Mouse (Mus musculus): ENCODE measurements around the gene Iqch. TPM values are rescaled to one million over a fixed set of nuclear protein-coding genes. Genes with fewer than 3 reads are reported as not detected.

Gene Iqch
- polyA plus RNA-seq, 1 experiment from 2014 or later, result 0.13 TPM

- H3K4me1 ChIP-seq, result no peaks in the 10 kb centered on the region
- H3K9ac ChIP-seq, result no peak overlapping the region
- WGBS, result 73% methylated on average over 8 of the region's 8 CpGs
- H3K36me3 ChIP-seq, result no peaks in the 10 kb centered on the region
- no peak for ATAC-seq (ENCODE audit: insufficient number of reproducible peaks, low FRiP score, low TSS enrichment, low read depth)
- no peak overlapping the region for H3K27ac ChIP-seq
- H3K4me2 ChIP-seq, result no peak overlapping the region
- H3K27me3 ChIP-seq, result peaks cover 5% of the 10 kb centered on the region
- no peak overlapping the region for H3K4me3 ChIP-seq
- H3K9me3 ChIP-seq, result no peaks in the 10 kb centered on the region
Observed at GRCm38 (mm10) chr9:63507110-63507509, 95.2 kb downstream of the Iqch start.

DNA sequence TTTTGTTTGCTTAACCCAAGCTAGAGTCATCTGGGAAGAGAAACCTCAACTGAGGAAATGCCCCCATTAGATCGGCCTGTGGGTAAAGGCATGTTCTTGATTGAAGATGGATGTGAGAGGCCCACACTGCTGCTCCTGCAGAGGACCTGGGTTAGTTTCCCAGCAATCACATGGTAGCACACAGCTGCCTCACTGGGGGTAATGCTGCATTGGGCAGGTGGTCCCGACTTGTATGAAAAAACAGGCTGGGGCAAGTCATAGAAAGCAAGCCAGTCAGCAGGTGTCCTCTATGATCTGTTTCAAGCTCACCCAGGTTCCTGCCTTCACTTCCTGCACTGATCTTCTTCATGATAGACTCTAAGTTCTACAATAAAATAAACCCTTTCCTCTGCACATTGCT, 98.4 kb downstream of the Iqch start:
- H3K4me3 ChIP-seq, result no peak overlapping the region
- ATAC-seq (ENCODE audit: insufficient number of reproducible peaks, low FRiP score, low TSS enrichment, low read depth), result no peak
- H3K9me3 ChIP-seq, result no peaks in the 10 kb centered on the region
- no peak overlapping the region for H3K27ac ChIP-seq
- WGBS, result 65% methylated on average over 2 of the region's 2 CpGs
- no peaks in the 10 kb centered on the region for H3K36me3 ChIP-seq
- no peaks in the 10 kb centered on the region; the same call in 1 of the 2 replicates for H3K27me3 ChIP-seq
- no peak overlapping the region for H3K9ac ChIP-seq
- no peaks in the 10 kb centered on the region for H3K4me1 ChIP-seq
- no peak overlapping the region for H3K4me2 ChIP-seq

DNA sequence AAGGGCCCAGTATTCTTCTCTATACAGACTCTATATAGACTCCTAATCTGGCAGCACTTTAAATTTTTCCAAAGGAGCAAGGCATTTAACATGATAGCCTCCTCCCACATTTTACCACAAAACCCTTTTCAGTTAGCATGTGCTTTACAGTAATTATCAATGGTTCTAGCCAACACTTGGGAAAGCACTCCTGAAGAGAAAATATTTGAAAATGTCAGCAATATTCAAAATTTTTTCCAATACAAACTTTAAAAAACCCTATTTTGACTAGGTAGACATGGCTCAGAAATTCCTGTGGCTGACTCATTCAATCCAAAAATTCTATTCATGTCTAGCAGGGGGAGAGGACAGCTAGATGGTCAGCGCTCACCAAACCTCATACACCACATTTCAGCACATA, 100.8 kb downstream of the Iqch start:
- ATAC-seq (ENCODE audit: insufficient number of reproducible peaks, low FRiP score, low TSS enrichment, low read depth), result no peak
- Histone ChIP-seq H3K27ac (no peak overlapping the region), H3K4me3 (no peak overlapping the region), H3K9ac (no peak overlapping the region), H3K36me3 (no peaks in the 10 kb centered on the region), H3K9me3 (no peaks in the 10 kb centered on the region), H3K4me1 (no peaks in the 10 kb centered on the region), H3K4me2 (no peak overlapping the region), H3K27me3 (no peaks in the 10 kb centered on the region; the same call in 1 of the 2 replicates)
- WGBS, result 100% methylated on average over 1 of the region's 1 CpGs

DNA sequence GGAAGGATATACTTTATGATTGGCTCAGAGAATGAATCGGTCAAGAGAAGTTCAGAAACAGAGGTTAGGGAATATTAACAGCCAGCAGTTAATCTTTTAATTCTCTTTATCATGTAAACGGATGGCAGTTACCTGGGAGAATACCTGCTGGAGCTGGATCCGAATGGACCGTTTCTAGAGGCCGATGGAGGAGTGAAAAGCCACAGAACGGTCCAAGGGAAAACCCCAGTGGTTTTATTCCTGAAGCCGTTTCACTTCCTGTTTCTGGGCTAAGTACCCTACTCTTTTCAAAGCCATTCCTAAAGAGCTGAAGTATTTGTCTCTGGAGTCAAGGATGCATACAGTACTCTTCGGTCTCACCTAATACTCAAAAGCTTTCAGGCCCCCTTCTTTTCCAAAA, 102.4 kb downstream of the Iqch start:
- Histone ChIP-seq H3K9me3 (no peaks in the 10 kb centered on the region), H3K27me3 (no peaks in the 10 kb centered on the region), H3K4me2 (no peak overlapping the region), H3K4me3 (no peak overlapping the region), H3K4me1 (no peaks in the 10 kb centered on the region), H3K27ac (no peak overlapping the region), H3K36me3 (no peaks in the 10 kb centered on the region), H3K9ac (no peak overlapping the region)
- WGBS, result 77% methylated on average over 8 of the region's 8 CpGs
- no peak for ATAC-seq (ENCODE audit: insufficient number of reproducible peaks, low FRiP score, low TSS enrichment, low read depth)

- Histone ChIP-seq H3K4me3 (no peak overlapping the region), H3K9me3 (no peaks in the 10 kb centered on the region), H3K27me3 (no peaks in the 10 kb centered on the region), H3K4me2 (no peak overlapping the region), H3K4me1 (no peaks in the 10 kb centered on the region; the same call in 1 of the 2 replicates), H3K36me3 (no peaks in the 10 kb centered on the region), H3K27ac (no peak overlapping the region), H3K9ac (no peak overlapping the region)
- WGBS, result 77% methylated on average over 2 of the region's 2 CpGs
- ATAC-seq (ENCODE audit: insufficient number of reproducible peaks, low FRiP score, low TSS enrichment, low read depth), result no peak
Observed at GRCm38 (mm10) chr9:63495786-63496185, 106.5 kb downstream of the Iqch start.

DNA sequence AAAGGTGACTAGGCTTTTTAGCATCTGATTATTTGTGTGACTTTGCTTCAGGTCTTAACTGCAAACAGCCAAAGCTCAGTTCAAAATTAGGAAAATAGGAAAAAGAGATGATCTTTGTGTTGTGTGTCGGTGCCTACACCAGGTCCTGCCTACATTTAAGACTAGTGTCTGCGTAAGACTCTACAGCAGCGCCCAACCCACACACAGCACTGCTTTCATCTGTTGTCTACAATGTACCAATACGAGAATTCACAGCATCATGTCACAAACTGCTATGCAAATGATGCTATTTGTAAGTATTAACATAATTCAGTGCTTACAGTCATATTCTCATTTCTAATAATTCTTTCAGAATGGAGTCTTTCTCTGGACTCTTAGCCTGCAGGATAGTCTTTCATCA, 108.5 kb downstream of the Iqch start:
- H3K4me1 ChIP-seq, result no peaks in the 10 kb centered on the region; the same call in 1 of the 2 replicates
- ATAC-seq (ENCODE audit: insufficient number of reproducible peaks, low FRiP score, low TSS enrichment, low read depth), result no peak
- H3K9ac ChIP-seq, result no peak overlapping the region
- WGBS, result 81% methylated on average over 4 of the region's 4 CpGs
- H3K36me3 ChIP-seq, result no peaks in the 10 kb centered on the region
- no peaks in the 10 kb centered on the region for H3K9me3 ChIP-seq
- no peak overlapping the region for H3K27ac ChIP-seq
- no peak overlapping the region for H3K4me2 ChIP-seq
- H3K4me3 ChIP-seq, result no peak overlapping the region
- H3K27me3 ChIP-seq, result no peaks in the 10 kb centered on the region

GRCm38 (mm10) chr9:63492291-63492690, 110.0 kb downstream of the Iqch start:
- ATAC-seq (ENCODE audit: insufficient number of reproducible peaks, low FRiP score, low TSS enrichment, low read depth), result no peak

DNA sequence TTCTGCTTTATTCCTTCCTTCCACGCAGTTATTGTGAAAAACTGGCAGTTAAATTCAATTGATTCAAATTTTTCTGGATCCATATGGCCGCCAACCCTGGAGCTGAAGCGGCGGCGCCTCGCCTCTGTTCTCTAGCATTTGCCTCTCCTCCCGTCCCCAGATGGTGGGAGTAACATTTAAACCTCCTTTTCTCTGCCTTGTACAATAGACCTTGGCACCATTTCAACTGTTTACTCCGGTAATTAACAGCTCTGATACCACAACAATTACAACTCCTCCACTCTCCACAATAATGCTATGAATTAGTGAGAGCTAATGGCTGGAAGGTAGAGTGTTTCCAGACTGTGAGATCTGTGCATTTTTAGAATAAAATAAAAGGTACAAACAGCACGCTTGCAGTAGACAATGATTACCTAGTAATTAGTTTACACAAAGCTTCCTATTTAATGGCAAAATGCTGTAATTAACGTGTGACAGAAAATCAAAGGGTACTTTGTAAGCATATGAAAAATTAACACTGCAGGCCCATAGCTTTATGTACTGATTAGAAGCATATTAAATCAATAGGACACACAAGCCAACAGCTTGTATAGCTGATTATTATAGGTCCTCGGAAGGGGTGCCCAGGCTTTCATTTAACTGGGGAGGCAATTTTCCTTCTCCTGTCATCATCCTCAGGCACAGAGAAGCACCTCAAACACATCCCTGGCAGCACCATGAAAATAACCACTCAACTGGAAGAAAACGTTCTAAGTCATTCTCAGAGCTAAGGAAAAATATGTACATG, 111.6 kb downstream of the Iqch start:
- Histone ChIP-seq H3K36me3 (no peaks in the 10 kb centered on the region), H3K27ac (no peak overlapping the region), H3K9ac (no peak overlapping the region), H3K4me2 (no peak overlapping the region), H3K4me3 (no peak overlapping the region), H3K27me3 (no peaks in the 10 kb centered on the region), H3K4me1 (no peaks in the 10 kb centered on the region; the same call in 1 of the 2 replicates), H3K9me3 (no peaks in the 10 kb centered on the region)
- 50% methylated on average over 12 of the region's 12 CpGs for WGBS
- no peak for ATAC-seq (ENCODE audit: insufficient number of reproducible peaks, low FRiP score, low TSS enrichment, low read depth)

More at GRCm38 (mm10) chr9:63492291-63492690, 110.0 kb downstream of the Iqch start:
- Histone ChIP-seq H3K9me3 (no peaks in the 10 kb centered on the region), H3K4me1 (no peaks in the 10 kb centered on the region; the same call in 1 of the 2 replicates), H3K36me3 (no peaks in the 10 kb centered on the region), H3K27me3 (no peaks in the 10 kb centered on the region), H3K27ac (no peak overlapping the region), H3K4me3 (no peak overlapping the region), H3K4me2 (no peak overlapping the region), H3K9ac (no peak overlapping the region)
- 34% methylated on average over 9 of the region's 9 CpGs for WGBS

GRCm38 (mm10) chr9:63489156-63489555, 113.1 kb downstream of the Iqch start:
- Histone ChIP-seq H3K27ac (no peak overlapping the region), H3K9ac (no peak overlapping the region), H3K9me3 (no peaks in the 10 kb centered on the region), H3K27me3 (no peaks in the 10 kb centered on the region), H3K36me3 (no peaks in the 10 kb centered on the region), H3K4me1 (no peaks in the 10 kb centered on the region; the same call in 1 of the 2 replicates), H3K4me3 (no peak overlapping the region), H3K4me2 (no peak overlapping the region)
- no peak for ATAC-seq (ENCODE audit: insufficient number of reproducible peaks, low FRiP score, low TSS enrichment, low read depth)
- 68% methylated on average over 6 of the region's 6 CpGs for WGBS

DNA sequence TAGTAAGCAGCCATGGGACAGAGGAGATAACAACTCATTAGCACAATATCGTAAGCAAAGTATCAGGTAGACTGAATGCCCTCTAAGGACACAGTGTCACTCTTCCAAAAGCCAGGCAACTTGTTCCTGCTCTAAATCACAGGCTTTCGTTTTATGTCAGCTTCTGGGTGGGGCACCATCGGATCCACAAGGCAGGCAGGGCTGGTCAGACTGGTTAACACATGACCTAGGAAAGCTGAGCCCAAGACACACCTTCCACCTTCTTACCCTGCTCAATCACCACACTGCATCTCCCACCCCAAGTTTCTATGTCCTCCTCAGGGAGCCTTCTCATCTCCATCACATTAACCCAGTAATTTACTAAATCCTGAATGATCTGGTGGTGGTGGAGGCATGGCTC, 136.7 kb downstream of the Iqch start:
- ATAC-seq (ENCODE audit: insufficient number of reproducible peaks, low FRiP score, low TSS enrichment, low read depth), result no peak
- no peak overlapping the region for H3K9ac ChIP-seq
- no peaks in the 10 kb centered on the region for H3K36me3 ChIP-seq
- no peak overlapping the region for H3K27ac ChIP-seq
- H3K27me3 ChIP-seq, result no peaks in the 10 kb centered on the region
- no peak overlapping the region for H3K4me3 ChIP-seq
- H3K4me2 ChIP-seq, result no peak overlapping the region
- 64% methylated on average over 3 of the region's 3 CpGs for WGBS
- no peaks in the 10 kb centered on the region for H3K9me3 ChIP-seq
- no peaks in the 10 kb centered on the region for H3K4me1 ChIP-seq

DNA sequence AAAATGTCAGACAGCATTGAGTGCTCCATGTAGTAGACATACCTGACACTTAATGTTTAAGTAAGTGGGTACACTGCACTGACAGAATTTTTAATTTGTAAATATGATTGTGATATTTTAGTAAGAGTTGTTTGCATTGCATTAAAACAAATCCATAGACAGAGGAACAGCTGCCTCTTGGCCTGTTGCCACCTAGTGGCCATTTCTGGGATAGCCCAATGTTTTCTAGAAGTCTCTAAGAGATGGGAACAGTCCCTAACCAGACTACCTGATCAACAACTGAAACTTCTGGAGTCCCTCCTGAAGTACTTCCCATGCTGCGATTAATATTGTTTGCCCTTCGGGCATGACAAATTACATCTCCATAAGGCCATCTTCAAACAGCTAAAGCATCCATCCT, 140.0 kb downstream of the Iqch start:
- no peak for ATAC-seq (ENCODE audit: insufficient number of reproducible peaks, low FRiP score, low TSS enrichment, low read depth)
- Histone ChIP-seq H3K4me3 (no peak overlapping the region), H3K4me1 (no peaks in the 10 kb centered on the region), H3K9me3 (no peaks in the 10 kb centered on the region), H3K36me3 (no peaks in the 10 kb centered on the region), H3K27ac (no peak overlapping the region), H3K4me2 (no peak overlapping the region), H3K9ac (no peak overlapping the region), H3K27me3 (no peaks in the 10 kb centered on the region)
- WGBS, result 56% methylated on average over 2 of the region's 2 CpGs

DNA sequence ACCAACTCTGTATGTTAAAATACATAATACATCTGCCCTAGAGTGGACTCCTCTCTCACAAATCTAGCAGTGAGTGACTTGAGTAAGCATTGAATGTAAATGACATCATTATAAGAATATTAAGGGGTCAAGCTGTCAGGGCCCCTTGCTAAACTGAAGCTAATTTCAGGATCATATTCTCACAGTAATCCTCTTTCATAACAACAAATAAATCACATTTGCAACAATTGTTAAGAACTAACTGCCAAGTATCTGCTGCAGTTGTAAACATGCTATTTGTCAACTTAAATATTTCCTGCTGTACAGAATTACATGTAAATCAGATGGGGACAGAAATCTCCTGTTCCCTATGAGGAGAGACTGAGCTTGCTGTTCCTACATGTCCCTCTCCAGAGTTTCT, 145.9 kb downstream of the Iqch start:
- Histone ChIP-seq H3K9ac (no peak overlapping the region), H3K4me3 (no peak overlapping the region), H3K4me1 (no peaks in the 10 kb centered on the region), H3K36me3 (no peaks in the 10 kb centered on the region), H3K9me3 (no peaks in the 10 kb centered on the region), H3K27me3 (no peaks in the 10 kb centered on the region), H3K4me2 (no peak overlapping the region), H3K27ac (no peak overlapping the region)
- no peak for ATAC-seq (ENCODE audit: insufficient number of reproducible peaks, low FRiP score, low TSS enrichment, low read depth)

DNA sequence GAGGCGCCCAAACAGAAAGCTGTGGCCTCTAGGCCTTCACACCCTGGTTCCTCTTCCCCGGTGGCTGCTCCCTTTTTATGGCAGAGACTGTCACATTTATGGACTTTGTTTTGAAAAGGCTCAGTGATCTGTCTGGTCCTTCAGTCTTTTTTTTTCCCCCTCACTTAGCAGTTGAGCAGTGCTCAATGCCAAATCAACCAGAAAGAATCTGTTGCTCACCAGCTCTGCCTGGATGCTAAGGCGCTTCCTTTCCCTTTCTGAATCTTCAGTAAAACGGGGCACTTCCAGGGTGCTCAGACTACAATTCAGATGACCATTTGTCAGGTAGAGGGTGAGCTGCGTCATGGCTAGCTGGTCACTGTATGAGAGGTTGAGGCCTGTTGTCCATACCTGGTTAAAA, 148.0 kb downstream of the Iqch start:
- 73% methylated on average over 5 of the region's 5 CpGs for WGBS
- ATAC-seq (ENCODE audit: insufficient number of reproducible peaks, low FRiP score, low TSS enrichment, low read depth), result no peak
- Histone ChIP-seq H3K9ac (no peak overlapping the region), H3K9me3 (no peaks in the 10 kb centered on the region), H3K27me3 (no peaks in the 10 kb centered on the region), H3K27ac (no peak overlapping the region), H3K4me1 (no peaks in the 10 kb centered on the region), H3K36me3 (no peaks in the 10 kb centered on the region), H3K4me2 (no peak overlapping the region), H3K4me3 (no peak overlapping the region)
